Mouse (Mus musculus) testis, adult 2 months (tissue): Measurements from ENCODE around the gene Fam184b. TPM values are rescaled to one million over a fixed set of nuclear protein-coding genes. Genes with fewer than 3 reads are reported as not detected.

ENCODE experiments used
- H3K27ac ChIP-seq: fragments of 200-500 bp; 2 replicates; pipeline ENCODE4 v1.5.1; 2012; ENCODE audit warnings: low read depth, low read length; ENCODE audit not compliant: control insufficient read depth, insufficient read depth
- H3K27me3 ChIP-seq: fragments of 200-500 bp; 2 replicates; pipeline ENCODE4 v1.6.1; 2012; ENCODE audit warnings: mild to moderate bottlenecking, low read length, moderate library complexity; ENCODE audit not compliant: control insufficient read depth, insufficient read depth
- H3K36me3 ChIP-seq: fragments of 200-500 bp; 2 replicates; pipeline ENCODE4 v1.6.1; 2012; ENCODE audit warnings: mild to moderate bottlenecking, low read length; ENCODE audit not compliant: control insufficient read depth, insufficient read depth
- H3K4me1 ChIP-seq: fragments of 200-500 bp; 2 replicates; pipeline ENCODE4 v1.6.1; 2012; ENCODE audit warnings: low read length; ENCODE audit not compliant: control insufficient read depth, insufficient read depth
- H3K4me3 ChIP-seq: fragments of 200-500 bp; 2 replicates; pipeline ENCODE4 v1.5.1; 2012; ENCODE audit warnings: low read depth, mild to moderate bottlenecking, low read length, moderate library complexity, mixed read lengths; ENCODE audit not compliant: control insufficient read depth
- CTCF ChIP-seq: fragments of 200-500 bp; IDR thresholded peaks from 2 replicates; pipeline ENCODE4 v1.5.1; 2012; ENCODE audit warnings: low read depth, mild to moderate bottlenecking, inconsistent platforms, low read length, moderate library complexity; ENCODE audit not compliant: control insufficient read depth, insufficient read depth, insufficient replicate concordance
- POLR2A ChIP-seq: fragments of 200-500 bp; IDR thresholded peaks from 2 replicates; pipeline ENCODE4 v1.6.1; 2012; ENCODE audit warnings: low read depth, mild to moderate bottlenecking, inconsistent platforms, low read length, moderate library complexity; ENCODE audit not compliant: control insufficient read depth
- polyA plus RNA-seq: library from polyadenylated mRNA; depleted of rRNA; stranded (reverse); fragments of >200 nt; gene quantifications from 2 replicates; pipeline ENCODE4 v1.2.3, GENCODE M21; 2012

Fam184b gene
- polyA plus RNA-seq, 1 experiment: 0.21 TPM

DNA sequence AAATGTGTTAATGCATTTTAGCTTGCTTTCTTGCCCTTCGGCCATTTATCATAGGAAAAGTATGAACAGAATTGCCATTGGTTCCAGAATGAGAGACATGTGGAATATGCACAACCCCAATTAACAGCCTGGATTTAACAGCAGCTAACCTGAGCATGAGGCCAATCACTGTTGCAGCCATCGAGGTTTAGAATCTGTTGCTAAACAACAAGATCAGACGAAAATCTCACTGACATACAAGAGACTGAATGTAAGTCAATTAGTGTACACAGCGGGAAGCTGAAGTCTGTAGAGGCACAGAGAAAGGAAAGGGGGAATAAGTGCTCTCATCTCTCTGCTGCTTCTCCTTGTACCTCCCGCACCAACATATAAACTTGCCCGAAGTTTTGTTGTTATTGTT is 46.1 kb downstream of the Fam184b start:
- H3K4me1 ChIP-seq: no peaks in the 10 kb centered on the region
- no peak overlapping the region for H3K27ac ChIP-seq
- no peaks in the 10 kb centered on the region for H3K36me3 ChIP-seq
- no peak for TF ChIP-seq POLR2A
- no peak overlapping the region for H3K4me3 ChIP-seq
- H3K27me3 ChIP-seq: no peaks in the 10 kb centered on the region

DNA sequence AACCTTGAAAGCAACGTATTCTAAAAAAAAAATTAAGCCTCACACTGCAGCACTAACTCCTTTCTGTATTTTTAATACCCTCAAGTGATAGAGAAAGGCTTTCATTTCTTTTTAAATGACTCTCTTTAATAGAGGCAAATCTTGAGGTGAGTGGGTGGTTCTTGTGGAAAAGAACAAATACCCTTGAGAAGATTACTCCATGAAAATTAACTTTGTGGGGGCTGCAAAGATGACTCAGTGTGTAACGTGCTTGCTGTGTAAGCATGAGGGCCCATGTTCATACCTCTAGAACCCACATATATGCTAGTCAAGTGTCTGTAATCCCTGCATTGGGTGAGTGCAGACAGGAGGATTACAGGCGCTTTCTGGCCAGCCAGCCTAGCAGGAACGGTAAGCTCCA is 49.3 kb downstream of the Fam184b start:
- no peak overlapping the region for H3K27ac ChIP-seq
- TF ChIP-seq POLR2A (no peak), CTCF (no peak)
- no peaks in the 10 kb centered on the region for H3K27me3 ChIP-seq
- no peaks in the 10 kb centered on the region for H3K4me1 ChIP-seq
- H3K4me3 ChIP-seq: no peak overlapping the region
- no peaks in the 10 kb centered on the region for H3K36me3 ChIP-seq

GRCm38 (mm10) chr5:45584601-45585000 is 54.8 kb downstream of the Fam184b start:
- Histone ChIP-seq H3K4me3 (no peak overlapping the region; the same call in 1 of the 2 replicates), H3K4me1 (no peaks in the 10 kb centered on the region; the same call in 1 of the 2 replicates), H3K27ac (no peak overlapping the region), H3K27me3 (no peaks in the 10 kb centered on the region), H3K36me3 (no peaks in the 10 kb centered on the region)
- TF ChIP-seq POLR2A: no peak
- TF ChIP-seq CTCF: no peak

DNA sequence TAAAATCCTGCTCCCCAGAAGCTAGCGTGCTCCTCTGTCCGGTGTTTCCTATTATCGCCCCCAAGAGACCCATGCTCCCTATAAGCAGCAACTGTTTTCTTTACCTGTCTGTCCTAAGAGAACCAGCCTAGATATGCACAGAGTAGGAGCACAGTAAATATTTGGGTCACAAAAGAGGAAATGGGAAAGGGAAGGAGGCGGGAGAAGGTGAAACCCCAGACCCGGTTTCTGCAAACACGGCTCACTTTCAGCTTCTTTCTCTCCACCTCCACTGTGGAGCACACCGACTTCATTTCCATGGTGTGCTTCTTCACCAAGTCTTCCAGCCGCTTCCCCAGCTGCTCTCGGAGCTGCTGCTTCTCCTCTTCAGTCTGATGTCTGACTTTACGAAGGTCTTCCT is 59.1 kb downstream of the Fam184b start:
- TF ChIP-seq CTCF (no peak), POLR2A (no peak)
- Histone ChIP-seq H3K27me3 (no peaks in the 10 kb centered on the region), H3K27ac (no peak overlapping the region), H3K4me3 (no peak overlapping the region), H3K36me3 (no peaks in the 10 kb centered on the region), H3K4me1 (no peaks in the 10 kb centered on the region; the same call in 1 of the 2 replicates)

DNA sequence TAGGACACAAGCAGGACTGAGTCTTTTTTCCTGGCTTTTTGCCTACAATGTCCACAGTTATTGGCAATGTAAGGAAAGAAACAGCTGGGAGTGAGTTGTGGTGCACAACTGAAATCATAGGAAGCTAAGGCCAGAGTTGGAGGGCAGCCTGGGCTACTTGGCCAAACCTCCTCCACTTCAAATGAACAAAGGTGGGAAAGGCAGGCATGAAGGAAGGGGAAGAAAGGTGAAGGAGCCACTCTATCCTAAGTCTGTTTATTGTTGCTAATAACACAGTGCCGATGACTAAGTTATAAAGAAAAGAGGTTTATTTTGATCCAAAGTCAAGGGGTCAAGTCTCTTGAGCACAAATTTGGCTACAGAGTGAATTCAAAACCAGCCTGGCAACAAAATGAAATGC is 62.0 kb downstream of the Fam184b start:
- no peaks in the 10 kb centered on the region for H3K4me1 ChIP-seq
- H3K27me3 ChIP-seq: no peaks in the 10 kb centered on the region
- H3K27ac ChIP-seq: no peak overlapping the region
- no peaks in the 10 kb centered on the region for H3K36me3 ChIP-seq
- TF ChIP-seq POLR2A (no peak), CTCF (no peak)
- no peak overlapping the region for H3K4me3 ChIP-seq

GRCm38 (mm10) chr5:45576716-45577115 is 62.7 kb downstream of the Fam184b start:
- Histone ChIP-seq H3K4me3 (no peak overlapping the region), H3K4me1 (no peaks in the 10 kb centered on the region), H3K27ac (no peak overlapping the region), H3K27me3 (no peaks in the 10 kb centered on the region), H3K36me3 (no peaks in the 10 kb centered on the region)
- TF ChIP-seq CTCF (no peak), POLR2A (no peak)

DNA sequence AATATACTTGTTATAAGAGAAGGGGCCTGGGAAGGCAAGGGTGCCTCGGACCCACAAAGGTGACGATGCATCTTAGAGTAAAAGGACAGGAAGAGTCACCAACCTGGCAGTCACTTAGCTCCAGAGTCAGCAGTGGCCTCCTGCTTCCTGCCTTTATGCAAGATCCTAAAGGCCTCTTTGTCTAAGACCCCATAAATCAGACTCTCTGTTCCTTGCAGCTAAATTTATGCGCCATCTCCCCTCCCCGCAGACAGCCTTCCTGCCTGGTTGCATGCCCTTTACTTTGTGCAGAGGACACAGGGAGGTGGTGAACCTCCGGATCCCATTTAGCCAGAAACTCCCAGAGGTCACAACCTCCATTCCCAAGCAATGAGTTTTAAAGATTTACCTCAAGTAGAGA is 66.6 kb downstream of the Fam184b start:
- Histone ChIP-seq H3K27me3 (no peaks in the 10 kb centered on the region), H3K4me1 (no peaks in the 10 kb centered on the region), H3K4me3 (no peak overlapping the region), H3K27ac (no peak overlapping the region), H3K36me3 (no peaks in the 10 kb centered on the region)
- TF ChIP-seq POLR2A (no peak), CTCF (no peak)

DNA sequence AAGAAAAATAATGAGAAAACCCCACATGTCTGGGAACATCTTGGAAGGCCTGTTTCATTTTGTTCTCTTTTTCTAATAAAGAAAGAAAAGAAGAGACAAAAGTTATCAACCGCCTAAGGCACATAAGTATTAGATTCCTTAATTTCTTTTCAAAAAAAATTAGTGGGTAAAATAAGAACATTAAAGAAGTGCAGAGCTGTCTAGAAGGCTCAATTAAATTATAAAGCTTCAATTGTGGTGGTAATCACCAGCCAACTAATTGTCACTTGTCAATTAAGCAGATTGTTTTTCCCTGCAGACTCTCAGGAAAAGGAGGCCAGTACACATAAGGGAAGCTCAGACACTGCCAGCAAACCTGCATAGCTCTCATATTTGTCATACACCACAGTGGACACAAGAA is 73.6 kb downstream of the Fam184b start:
- no peaks in the 10 kb centered on the region for H3K27me3 ChIP-seq
- no peaks in the 10 kb centered on the region for H3K4me1 ChIP-seq
- no peak overlapping the region for H3K27ac ChIP-seq
- H3K36me3 ChIP-seq: no peaks in the 10 kb centered on the region
- H3K4me3 ChIP-seq: no peak overlapping the region
- no peak for TF ChIP-seq CTCF
- no peak for TF ChIP-seq POLR2A
